Mouse (Mus musculus): Measurements from ENCODE around the gene Pir. TPM values are rescaled to one million over a fixed set of nuclear protein-coding genes. Genes with fewer than 3 reads are reported as not detected.
A peak's percentile ranks its signal among the peaks of the same experiment; 100 is the strongest.

Gene Pir
- polyA plus RNA-seq, 1 experiment, result not detected

DNA sequence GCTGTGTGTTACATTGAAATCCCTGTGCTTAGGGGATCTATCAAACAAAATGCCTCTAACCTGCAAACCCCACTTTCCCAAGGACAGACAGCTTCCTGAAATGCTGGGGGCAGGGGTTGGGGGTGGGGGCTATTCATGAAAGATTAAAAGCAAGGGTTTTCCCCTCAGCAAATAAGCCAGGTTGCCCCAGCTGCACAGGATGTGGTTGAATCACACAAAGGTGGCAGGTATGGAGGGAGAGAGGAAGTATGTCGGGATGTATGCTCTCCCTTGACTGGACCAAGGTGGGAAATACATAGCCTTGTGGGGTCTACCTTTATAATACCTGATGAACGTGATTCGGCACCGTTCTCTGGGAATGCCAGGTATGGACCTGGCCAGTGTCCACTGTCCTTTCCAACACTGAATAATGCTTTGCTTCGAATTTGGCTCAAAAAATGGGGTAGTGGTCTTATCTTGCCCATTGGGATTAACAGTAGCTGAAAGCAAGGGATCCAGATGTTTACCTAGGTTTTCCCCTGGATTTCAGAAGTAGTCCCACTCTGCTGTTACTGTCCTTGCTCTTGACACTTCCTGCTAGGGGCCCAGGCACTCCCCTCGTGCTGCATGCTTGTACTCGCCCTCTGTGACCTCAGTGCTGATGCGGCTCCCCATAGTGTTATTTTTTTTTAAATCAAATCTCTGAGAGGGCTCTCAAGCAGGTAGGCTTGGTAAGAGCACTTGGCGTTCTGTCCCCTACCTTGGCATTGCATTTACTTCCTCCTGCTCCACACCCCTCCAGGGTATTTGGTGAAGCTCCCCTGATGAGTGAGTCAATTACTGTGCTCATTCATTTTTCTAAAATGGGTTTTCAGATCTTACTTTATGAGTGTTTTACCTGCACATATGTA, 137.2 kb downstream of the Pir start:
- Histone ChIP-seq H3K4me1 (ENCODE audit: control insufficient read depth, insufficient read depth, low read length) (no peaks in the 10 kb centered on the region), H3K4me3 (ENCODE audit: insufficient read depth, low read depth, low read length) (no peak overlapping the region), H3K27ac (ENCODE audit: insufficient read depth, low read depth, low read length) (no peak overlapping the region)
- no peak for TF ChIP-seq CTCF (IDR thresholded peaks at IDR 0.05; ENCODE audit: insufficient read depth, low read depth, low read length)
- TF ChIP-seq POLR2A (IDR thresholded peaks at IDR 0.05; ENCODE audit: insufficient read depth, low read depth, low read length), result no peak
- 83% methylated on average over 9 of the region's 9 CpGs for WGBS

DNA sequence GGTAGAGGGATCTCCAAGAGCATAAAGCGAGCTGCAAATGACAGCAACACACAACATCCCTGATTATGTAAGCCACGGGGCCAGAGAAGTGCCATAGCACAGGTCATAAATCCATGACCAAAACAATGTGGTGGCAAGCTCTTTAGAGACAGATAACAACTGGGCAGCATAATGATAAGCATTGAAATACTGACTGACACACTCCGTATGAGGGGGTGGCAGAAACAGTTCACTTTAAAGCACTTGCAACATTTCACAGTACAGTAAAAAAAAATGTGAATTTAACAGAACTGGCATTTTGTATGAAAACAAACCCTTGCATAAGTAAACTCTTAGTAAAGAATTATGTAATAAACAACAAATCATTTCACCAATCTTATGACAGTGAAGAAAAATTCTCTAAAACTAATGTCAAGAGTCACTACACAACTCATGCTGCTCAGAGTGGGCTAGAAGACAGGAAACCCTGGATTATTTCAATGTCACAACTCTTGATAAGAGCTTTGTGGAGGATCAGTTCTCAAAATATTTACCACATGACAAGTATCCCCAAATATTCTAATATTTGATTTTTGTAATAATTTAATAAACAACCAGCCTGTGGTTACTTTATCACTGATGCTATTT, 139.2 kb downstream of the Pir start:
- Histone ChIP-seq H3K27ac (ENCODE audit: insufficient read depth, low read depth, low read length) (no peak overlapping the region), H3K4me1 (ENCODE audit: control insufficient read depth, insufficient read depth, low read length) (no peaks in the 10 kb centered on the region), H3K4me3 (ENCODE audit: insufficient read depth, low read depth, low read length) (no peak overlapping the region)
- TF ChIP-seq POLR2A (IDR thresholded peaks at IDR 0.05; ENCODE audit: insufficient read depth, low read depth, low read length) (no peak), CTCF (IDR thresholded peaks at IDR 0.05; ENCODE audit: insufficient read depth, low read depth, low read length) (no peak)
- 88% methylated on average over 3 of the region's 3 CpGs for WGBS

DNA sequence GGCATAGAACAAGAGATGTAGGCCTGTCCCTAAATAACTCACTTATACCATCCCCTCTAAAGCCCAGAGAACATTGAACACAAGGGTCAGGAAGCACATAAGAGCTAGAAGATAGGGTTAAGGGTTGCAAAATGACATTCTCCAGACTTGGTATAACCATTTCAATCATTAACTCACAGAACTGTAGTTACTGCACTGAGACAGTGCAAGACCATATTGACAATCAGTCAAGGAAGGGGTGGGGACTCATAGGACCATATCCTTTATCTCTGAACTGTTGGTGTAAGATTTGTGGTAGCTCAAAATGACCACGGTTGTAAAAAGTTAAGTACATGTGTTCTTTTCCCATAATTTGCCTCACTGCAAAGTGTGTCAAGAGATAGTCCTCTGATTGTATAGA, 141.4 kb downstream of the Pir start:
- Histone ChIP-seq H3K4me3 (ENCODE audit: insufficient read depth, low read depth, low read length) (no peak overlapping the region), H3K27ac (ENCODE audit: insufficient read depth, low read depth, low read length) (no peak overlapping the region), H3K4me1 (ENCODE audit: control insufficient read depth, insufficient read depth, low read length) (no peaks in the 10 kb centered on the region)
- TF ChIP-seq POLR2A (IDR thresholded peaks at IDR 0.05; ENCODE audit: insufficient read depth, low read depth, low read length) (no peak), CTCF (IDR thresholded peaks at IDR 0.05; ENCODE audit: insufficient read depth, low read depth, low read length) (no peak)
- 88% methylated on average over 1 of the region's 1 CpGs for WGBS

DNA sequence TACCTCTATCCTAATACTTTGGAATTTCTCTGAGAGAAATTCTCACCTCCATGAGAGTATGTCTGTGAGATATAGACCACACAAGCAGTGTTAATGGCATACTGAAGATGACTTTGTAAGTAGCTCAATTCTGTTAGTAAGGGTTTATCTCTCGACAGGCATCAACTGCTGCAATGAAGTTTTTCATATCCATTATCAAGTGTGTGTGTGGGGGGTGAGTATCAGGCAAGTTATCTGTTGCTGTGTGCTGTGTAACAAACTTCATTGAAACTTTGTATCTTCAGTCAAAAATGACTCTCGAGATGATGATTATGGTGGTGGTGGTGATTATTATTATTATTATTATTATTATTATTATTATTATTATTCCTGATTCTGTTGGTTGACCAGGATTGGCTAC, 147.6 kb downstream of the Pir start:
- no peak overlapping the region for H3K27ac ChIP-seq (ENCODE audit: insufficient read depth, low read depth, low read length)
- TF ChIP-seq CTCF (IDR thresholded peaks at IDR 0.05; ENCODE audit: insufficient read depth, low read depth, low read length) (no peak), POLR2A (IDR thresholded peaks at IDR 0.05; ENCODE audit: insufficient read depth, low read depth, low read length) (no peak)
- no peak overlapping the region for H3K4me3 ChIP-seq (ENCODE audit: insufficient read depth, low read depth, low read length)
- WGBS, result 87% methylated on average over 2 of the region's 2 CpGs
- no peaks in the 10 kb centered on the region for H3K4me1 ChIP-seq (ENCODE audit: control insufficient read depth, insufficient read depth, low read length)

DNA sequence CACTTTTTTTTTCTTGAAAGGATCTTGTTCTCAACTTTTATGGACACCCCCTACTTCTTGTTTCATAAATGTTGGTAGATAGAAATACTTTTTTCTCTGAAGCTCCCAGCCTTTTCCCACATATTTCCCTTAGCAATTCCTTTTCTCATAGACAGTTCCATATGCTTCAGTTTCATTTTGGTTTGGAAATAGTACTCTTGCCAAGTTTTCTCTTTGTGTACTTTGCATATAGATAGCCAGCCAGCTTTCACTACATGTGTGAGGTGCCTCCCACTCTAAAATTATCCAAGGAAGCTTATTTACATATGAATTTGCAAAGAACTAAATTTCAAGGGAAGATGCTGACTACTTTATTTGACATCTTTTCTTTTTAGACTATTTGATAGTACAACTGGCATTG, 148.8 kb downstream of the Pir start:
- Histone ChIP-seq H3K4me3 (ENCODE audit: insufficient read depth, low read depth, low read length) (no peak overlapping the region), H3K27ac (ENCODE audit: insufficient read depth, low read depth, low read length) (no peak overlapping the region), H3K4me1 (ENCODE audit: control insufficient read depth, insufficient read depth, low read length) (no peaks in the 10 kb centered on the region)
- no peak for TF ChIP-seq POLR2A (IDR thresholded peaks at IDR 0.05; ENCODE audit: insufficient read depth, low read depth, low read length)

DNA sequence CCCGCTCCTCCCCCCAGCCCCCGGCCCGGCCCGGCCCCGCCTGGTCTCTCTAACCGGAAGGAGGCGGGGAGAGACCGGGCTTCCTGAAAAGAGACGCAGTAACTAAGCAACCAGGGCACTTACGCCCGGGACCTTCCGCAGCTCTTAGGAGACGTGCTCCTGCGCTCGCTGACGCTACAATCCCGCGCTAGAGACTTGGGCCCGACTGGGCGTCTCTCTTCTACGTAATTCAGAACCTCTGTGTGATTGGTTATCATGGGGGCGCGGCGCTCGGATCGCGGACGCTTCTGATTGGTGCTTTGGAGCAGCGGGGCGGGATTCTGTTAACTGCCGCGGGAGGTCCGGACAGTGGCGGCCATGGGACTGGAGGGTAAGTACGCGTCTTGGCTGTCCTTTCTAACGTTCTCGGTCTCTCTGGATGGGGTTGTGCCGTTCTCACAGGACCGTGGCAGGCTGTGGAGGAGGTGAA, 150.3 kb downstream of the Pir start, which contains the start of gene Piga:
Gene Piga (plus strand): TSS at position 317 of the 469 bp plus-strand sequence.
- 0 out of 2 replicates have a peak within 1 kb of the TSS, but pooled peaks have one; percentile 64 for H3K27ac ChIP-seq (ENCODE audit: insufficient read depth, low read depth, low read length)
- WGBS, result 10% methylated on average over 40 of the region's 40 CpGs
- H3K4me3 ChIP-seq (ENCODE audit: insufficient read depth, low read depth, low read length), result peak within 1 kb of the TSS; percentile 92
- no peaks in the 10 kb centered on the region for H3K4me1 ChIP-seq (ENCODE audit: control insufficient read depth, insufficient read depth, low read length)
- TF ChIP-seq CTCF (IDR thresholded peaks at IDR 0.05; ENCODE audit: insufficient read depth, low read depth, low read length), result no peak
- TF ChIP-seq POLR2A (IDR thresholded peaks at IDR 0.05; ENCODE audit: insufficient read depth, low read depth, low read length), result no peak

DNA sequence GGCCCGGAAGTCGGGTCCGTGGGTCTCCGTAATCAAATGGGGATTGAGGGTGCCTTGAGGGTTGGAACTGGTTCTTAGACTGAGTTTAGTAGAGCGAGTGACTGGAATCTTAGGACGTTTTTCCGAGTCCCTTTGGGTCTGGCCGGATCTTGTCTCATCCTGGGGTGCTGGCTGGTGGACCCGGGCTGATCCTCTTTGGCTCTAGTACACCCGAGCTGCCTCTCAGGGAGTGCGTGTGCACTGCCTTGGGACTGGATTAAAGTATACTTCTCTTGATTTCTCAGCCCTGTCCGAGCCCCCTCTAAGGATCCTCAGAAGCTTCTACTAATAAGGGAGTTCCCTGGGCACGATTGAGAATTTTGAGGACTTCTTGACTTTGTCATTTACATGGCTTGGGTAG, 150.8 kb downstream of the Pir start:
- H3K4me3 ChIP-seq (ENCODE audit: insufficient read depth, low read depth, low read length), result peak overlapping the region; percentile 92
- H3K27ac ChIP-seq (ENCODE audit: insufficient read depth, low read depth, low read length), result 0 out of 2 replicates have a peak overlapping the region, but pooled peaks have one; percentile 64
- H3K4me1 ChIP-seq (ENCODE audit: control insufficient read depth, insufficient read depth, low read length), result no peaks in the 10 kb centered on the region
- whole genome bisulfite sequencing, result 21% methylated on average over 13 of the region's 13 CpGs
- TF ChIP-seq POLR2A (IDR thresholded peaks at IDR 0.05; ENCODE audit: insufficient read depth, low read depth, low read length) (no peak), CTCF (IDR thresholded peaks at IDR 0.05; ENCODE audit: insufficient read depth, low read depth, low read length) (no peak)

DNA sequence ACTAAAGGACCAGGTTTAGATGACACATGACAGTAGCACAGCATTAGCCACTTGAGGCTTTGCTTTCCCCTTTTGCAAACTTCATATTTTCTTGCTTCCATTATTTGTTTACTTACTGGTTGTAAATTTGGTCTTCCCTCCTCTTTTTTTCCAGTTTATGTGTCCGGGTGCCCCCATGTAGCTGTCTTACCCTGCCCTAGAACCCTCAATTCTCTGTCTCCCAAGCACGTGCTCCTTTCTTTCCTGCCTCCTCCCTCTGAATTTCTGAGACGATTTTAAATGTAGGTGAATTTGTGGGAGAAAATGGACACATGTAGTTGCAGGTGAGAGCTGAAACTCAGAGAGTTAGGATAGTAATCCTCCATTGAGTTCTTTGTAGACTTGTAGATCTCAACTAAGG, 151.3 kb downstream of the Pir start:
- 44% methylated on average over 3 of the region's 3 CpGs for WGBS
- TF ChIP-seq CTCF (IDR thresholded peaks at IDR 0.05; ENCODE audit: insufficient read depth, low read depth, low read length) (no peak), POLR2A (IDR thresholded peaks at IDR 0.05; ENCODE audit: insufficient read depth, low read depth, low read length) (no peak)
- H3K4me3 ChIP-seq (ENCODE audit: insufficient read depth, low read depth, low read length), result no peak overlapping the region
- H3K4me1 ChIP-seq (ENCODE audit: control insufficient read depth, insufficient read depth, low read length), result no peaks in the 10 kb centered on the region
- no peak overlapping the region for H3K27ac ChIP-seq (ENCODE audit: insufficient read depth, low read depth, low read length)

Other genes with a start within 250 kb of the Pir start
- not detected in 2 replicates for gene Car5b, start 241.4 kb upstream of the Pir start, polyA plus RNA-seq (2012; ENCODE audit: insufficient read depth, insufficient read length, low replicate concordance, missing spikeins)
- not detected in 2 replicates for gene Siah1b, start 192.9 kb upstream of the Pir start, polyA plus RNA-seq (2012; ENCODE audit: insufficient read depth, insufficient read length, low replicate concordance, missing spikeins)
- not detected in 2 replicates for gene Cltrn, start 180.5 kb upstream of the Pir start, polyA plus RNA-seq (2012; ENCODE audit: insufficient read depth, insufficient read length, low replicate concordance, missing spikeins)
- gene Ace2, start 130.0 kb upstream of the Pir start, polyA plus RNA-seq (2012; ENCODE audit: insufficient read depth, insufficient read length, low replicate concordance, missing spikeins), result not detected in 2 replicates
- gene Bmx, start 11.2 kb upstream of the Pir start, polyA plus RNA-seq (2012; ENCODE audit: insufficient read depth, insufficient read length, low replicate concordance, missing spikeins), result not detected in 2 replicates
- gene Vegfd, start 104.0 kb downstream of the Pir start, polyA plus RNA-seq (2012; ENCODE audit: insufficient read depth, insufficient read length, low replicate concordance, missing spikeins), result not detected in 2 replicates
- not detected in 2 replicates for gene Piga, start 150.4 kb downstream of the Pir start, polyA plus RNA-seq (2012; ENCODE audit: insufficient read depth, insufficient read length, low replicate concordance, missing spikeins)
- gene Asb11, start 167.6 kb downstream of the Pir start, polyA plus RNA-seq (2012; ENCODE audit: insufficient read depth, insufficient read length, low replicate concordance, missing spikeins), result not detected in 2 replicates
- gene Asb9, start 237.0 kb downstream of the Pir start, polyA plus RNA-seq (2012; ENCODE audit: insufficient read depth, insufficient read length, low replicate concordance, missing spikeins), result not detected in 2 replicates